Mouse (Mus musculus): ENCODE data around the gene Pif1.
A peak's percentile ranks its signal among the peaks of the same experiment; 100 is the strongest.

The Pif1 gene

DNA sequence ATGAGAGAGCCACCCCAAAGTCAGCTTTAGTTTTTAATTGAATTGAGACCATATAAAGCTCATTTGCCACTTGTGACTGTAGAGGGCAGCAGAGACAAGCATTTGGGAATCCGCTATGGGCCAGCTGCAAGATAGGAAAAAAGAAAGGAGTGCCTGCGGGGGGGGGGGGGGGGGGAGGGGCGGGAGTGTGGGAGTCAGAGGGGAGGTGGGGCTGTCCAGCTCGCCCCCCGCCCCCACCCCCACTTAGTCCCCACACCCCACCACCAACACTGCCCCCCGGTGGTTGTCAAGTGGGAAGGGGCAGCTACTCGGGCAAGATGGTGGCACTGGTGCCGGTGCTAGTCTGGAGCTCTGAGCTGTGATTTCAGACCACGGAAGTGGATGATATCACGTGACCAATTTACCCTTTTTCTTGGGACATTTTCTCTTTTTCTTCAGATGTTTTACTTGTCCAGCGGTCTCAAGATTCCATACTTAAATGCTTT is 11.8 kb downstream of the Pif1 start:
- no peak for DNase-seq (ENCODE audit: low spot score)

- DNase-seq (ENCODE audit: low spot score) = no peak
Measured at GRCm38 (mm10) chr9:65600951-65601350, 14.0 kb downstream of the Pif1 start.

- DNase-seq (ENCODE audit: low spot score) = no peak
Measured at GRCm38 (mm10) chr9:65603401-65604102, 16.6 kb downstream of the Pif1 start.

- DNase-seq (ENCODE audit: low spot score) = peak; percentile 73
Measured at GRCm38 (mm10) chr9:65605471-65606136, 18.6 kb downstream of the Pif1 start.

DNA sequence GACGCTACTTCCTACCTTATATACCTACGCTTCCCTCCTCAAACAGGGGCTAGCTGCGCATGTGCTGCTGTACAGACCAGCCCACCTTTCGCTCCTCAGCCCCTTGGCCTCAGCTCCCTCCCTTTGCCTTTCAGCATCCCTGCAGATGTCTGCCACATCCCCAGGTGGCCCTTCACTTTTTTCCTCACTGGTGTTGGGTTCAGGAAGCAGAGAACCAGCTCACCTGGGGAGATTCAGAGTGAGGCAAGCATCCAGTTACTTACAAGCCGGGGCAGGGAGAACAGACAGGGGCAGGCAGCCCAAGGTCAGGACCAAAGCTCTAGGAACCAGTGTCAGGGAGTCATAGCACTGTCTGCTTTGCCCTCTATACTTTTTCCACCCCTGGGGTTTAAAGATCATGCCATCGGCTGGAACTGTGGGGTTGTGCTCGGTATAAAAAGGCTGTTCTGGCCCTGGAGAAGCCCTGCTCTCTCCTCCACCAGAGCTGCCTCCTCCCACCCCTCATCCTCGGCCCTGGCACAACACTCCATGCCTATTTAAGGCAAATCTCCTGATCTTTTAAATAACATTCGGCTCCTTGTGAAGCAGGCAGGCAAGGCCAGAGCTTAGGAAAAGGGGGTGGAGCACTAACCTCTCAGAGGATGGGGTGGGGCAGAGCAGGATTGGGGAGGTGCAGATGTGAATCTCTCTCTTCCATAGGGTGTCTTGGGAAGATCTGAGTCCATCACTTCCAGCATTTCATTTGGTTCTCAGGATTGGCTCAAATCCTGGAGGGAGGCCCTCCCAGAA is 19.6 kb downstream of the Pif1 start:
- no peak for DNase-seq (ENCODE audit: low spot score)

GRCm38 (mm10) chr9:65607120-65607519 is 20.2 kb downstream of the Pif1 start:
- DNase-seq (ENCODE audit: low spot score) = no peak

GRCm38 (mm10) chr9:65611969-65612486 is 25.1 kb downstream of the Pif1 start:
- no peak for DNase-seq (ENCODE audit: low spot score)

GRCm38 (mm10) chr9:65613098-65613497 is 26.1 kb downstream of the Pif1 start:
- DNase-seq (ENCODE audit: low spot score) = no peak

- no peak for DNase-seq (ENCODE audit: low spot score)
Measured at GRCm38 (mm10) chr9:65619311-65619710, 32.4 kb downstream of the Pif1 start.

- DNase-seq (ENCODE audit: low spot score) = no peak
Measured at GRCm38 (mm10) chr9:65621196-65621595, 34.2 kb downstream of the Pif1 start.

DNA sequence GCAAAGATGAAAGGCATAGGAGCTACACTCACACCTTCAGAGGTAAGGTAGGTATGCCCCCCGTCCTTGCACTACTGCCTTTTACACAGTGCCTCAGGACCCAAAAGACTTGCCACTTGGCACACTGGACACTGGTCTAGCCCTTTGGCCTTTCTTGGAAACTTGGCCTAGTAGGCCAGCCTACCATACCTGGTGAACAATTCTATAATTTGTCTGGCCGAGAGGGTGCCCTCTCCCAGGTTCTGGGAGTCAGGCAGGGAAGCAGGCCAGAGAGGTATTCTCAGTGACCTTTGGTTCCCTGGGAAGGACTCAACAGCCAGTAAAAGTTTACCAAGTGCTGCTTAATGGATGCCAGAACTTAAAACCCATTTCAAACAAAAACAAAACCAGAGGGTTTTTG is 34.7 kb downstream of the Pif1 start:
- DNase-seq (ENCODE audit: low spot score) = no peak

DNA sequence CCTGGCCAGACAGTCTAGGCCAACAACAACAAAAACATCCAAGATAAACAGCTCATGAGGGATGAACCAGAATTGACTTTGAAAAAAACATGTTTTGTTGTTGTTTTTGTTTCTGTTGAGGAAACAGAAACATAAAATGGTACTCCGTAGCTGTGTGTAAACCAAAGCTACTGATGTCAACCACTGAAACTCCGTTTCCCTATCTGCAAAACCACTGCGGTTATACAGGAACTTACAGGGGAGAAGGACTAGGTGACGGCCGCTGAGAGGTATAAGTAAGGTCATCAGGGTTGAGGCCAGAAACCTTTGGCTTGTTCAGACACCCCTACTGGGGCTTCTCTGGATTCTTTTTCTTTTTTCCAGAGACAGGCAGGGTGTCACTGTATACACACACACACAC is 35.9 kb downstream of the Pif1 start:
- no peak for DNase-seq (ENCODE audit: low spot score)

- no peak for DNase-seq (ENCODE audit: low spot score)
Measured at GRCm38 (mm10) chr9:65624266-65624665, 37.3 kb downstream of the Pif1 start.

DNA sequence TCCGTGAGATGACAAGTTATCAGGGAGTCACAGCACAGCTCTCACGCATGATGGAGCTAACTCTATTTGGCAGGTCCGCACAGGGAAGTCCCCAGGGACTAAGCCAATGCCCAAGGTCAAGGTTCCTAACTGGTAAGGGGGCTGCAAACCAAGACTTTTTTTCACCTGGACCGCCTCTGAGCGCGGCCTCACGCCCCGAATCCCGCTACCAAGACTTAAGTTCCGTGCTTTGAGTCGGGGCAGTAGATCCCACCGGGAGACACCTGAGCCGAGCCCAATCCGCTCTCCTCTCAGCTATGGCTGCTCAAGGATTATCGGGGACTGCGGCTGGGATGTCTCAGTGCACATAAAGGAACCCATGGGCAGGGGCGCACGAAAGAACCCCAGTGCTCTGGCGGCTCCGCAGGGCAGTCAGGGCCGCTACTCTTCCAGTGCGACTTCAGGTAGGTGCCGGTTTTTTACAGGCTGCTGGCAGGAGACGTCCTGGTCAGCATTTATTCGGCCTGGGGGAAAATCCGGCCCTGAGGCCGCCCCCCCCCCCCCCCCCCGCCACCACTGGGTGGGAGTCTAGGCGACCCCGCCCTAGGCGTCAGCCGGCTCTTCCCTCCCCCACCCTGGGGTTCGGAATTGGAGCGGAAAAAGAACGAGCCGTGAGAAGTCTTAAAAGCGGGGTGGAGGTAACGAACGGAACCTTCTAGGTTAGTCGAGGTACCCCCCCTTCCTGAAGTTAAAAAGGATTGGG is 42.2 kb downstream of the Pif1 start, which contains the start of gene Rbpms2:
Gene Rbpms2 (plus strand): TSS at position 624 of the 742 bp plus-strand sequence.
- DNase-seq (ENCODE audit: low spot score) = no peak

- no peak for DNase-seq (ENCODE audit: low spot score)
Measured at GRCm38 (mm10) chr9:65629767-65630630, 43.0 kb downstream of the Pif1 start.

- no peak for DNase-seq (ENCODE audit: low spot score)
Measured at GRCm38 (mm10) chr9:65630631-65631353, 43.8 kb downstream of the Pif1 start.

- DNase-seq (ENCODE audit: low spot score) = no peak
Measured at GRCm38 (mm10) chr9:65631354-65632021, 44.5 kb downstream of the Pif1 start.

GRCm38 (mm10) chr9:65635766-65636165 is 48.8 kb downstream of the Pif1 start:
- DNase-seq (ENCODE audit: low spot score) = no peak

- no peak for DNase-seq (ENCODE audit: low spot score)
Measured at GRCm38 (mm10) chr9:65636926-65637325, 50.0 kb downstream of the Pif1 start.

- no peak for DNase-seq (ENCODE audit: low spot score)
Measured at GRCm38 (mm10) chr9:65639065-65639464, 52.1 kb downstream of the Pif1 start.
